Mouse (Mus musculus) kidney, postnatal 0 days (tissue): ENCODE measurements at regions not wholly inside any gene's neighbourhood (a gene's known extent, or its start where the extent isn't known, plus 50 kb on each side); places are given as distances from the start of the nearest gene placed in this dataset.

Experiments
- ATAC-seq: fragments of 200-750 bp; cut with Nextera tagmentation; replicated peaks from 2 replicates; pipeline ENCODE4 v1.8.0; 2017; ENCODE audit warnings: low read depth, moderate number of reproducible peaks, moderate TSS enrichment, moderate library complexity; ENCODE audit not compliant: low FRiP score
- DNase-seq: peaks from one replicate; pipeline ENCODE4 v3.0.0-alpha.2; 2016; ENCODE audit warnings: low spot score
- H3K27ac ChIP-seq: fragments of 300-500 bp; sonication (generic); 2 replicates; pipeline ENCODE4 v1.5.1; 2014; ENCODE audit warnings: mild to moderate bottlenecking
- H3K27me3 ChIP-seq: fragments of 300-500 bp; sonication (generic); 2 replicates; pipeline ENCODE4 v1.6.1; 2014; ENCODE audit warnings: low read length, mixed read lengths; ENCODE audit not compliant: insufficient read depth
- H3K36me3 ChIP-seq: fragments of 300-500 bp; sonication (generic); 2 replicates; pipeline ENCODE4 v1.6.1; 2014; ENCODE audit warnings: low read length, mixed read lengths; ENCODE audit not compliant: insufficient read depth
- H3K4me1 ChIP-seq: fragments of 300-500 bp; sonication (generic); replicated peaks from 2 replicates; pipeline ENCODE4 v1.6.1; 2014; ENCODE audit warnings: antibody characterized with exemption, low read length, mixed read lengths; ENCODE audit not compliant: insufficient read depth
- H3K4me2 ChIP-seq: fragments of 300-500 bp; sonication (generic); 2 replicates; pipeline ENCODE4 v1.6.1; 2014; ENCODE audit warnings: mild to moderate bottlenecking, low read length, moderate library complexity, mixed read lengths
- H3K4me3 ChIP-seq: fragments of 300-500 bp; sonication (generic); replicated peaks from 2 replicates; pipeline ENCODE4 v1.5.1; 2014; ENCODE audit warnings: low read depth, low read length
- H3K9ac ChIP-seq: fragments of 300-500 bp; sonication (generic); 2 replicates; pipeline ENCODE4 v1.6.1; 2014; ENCODE audit warnings: low read depth, low read length
- H3K9me3 ChIP-seq: fragments of 300-500 bp; sonication (generic); replicated peaks from 2 replicates; pipeline ENCODE4 v1.6.1; 2016; ENCODE audit warnings: low read length, inconsistent platforms, mixed read lengths
- CTCF ChIP-seq: IDR thresholded peaks from 2 replicates; pipeline ENCODE4 v1.5.1; 2016; ENCODE audit warnings: antibody characterized with exemption, low read depth, mild to moderate bottlenecking, moderate library complexity
- WGBS: fragments of 180-500 bp; shearing (Covaris S2); extraction: QIAGEN DNeasy Blood & Tissue Kit; methylation state at CpG from one replicate; pipeline ENCODE4 v1.1.7; 2014; 5-methylcytosine and 5-hydroxymethylcytosine counted together

GRCm38 (mm10) chr4:72384901-72385264, 184.2 kb upstream of the Tle1 start:
- ATAC-seq (no peak), DNase-seq (peak; percentile 46)
- H3K4me3 ChIP-seq = no peak overlapping the region
- H3K27ac ChIP-seq = no peak overlapping the region
- no peak overlapping the region for H3K9ac ChIP-seq
- peaks cover 9% of the 10 kb centered on the region; the same call in 1 of the 2 replicates for H3K4me1 ChIP-seq
- WGBS = 68% methylated on average over 12 of the region's 12 CpGs
- TF ChIP-seq CTCF = no peak
- no peaks in the 10 kb centered on the region for H3K9me3 ChIP-seq
- H3K36me3 ChIP-seq = no peaks in the 10 kb centered on the region
- H3K4me2 ChIP-seq = no peak overlapping the region
- H3K27me3 ChIP-seq = no peaks in the 10 kb centered on the region

- Histone ChIP-seq H3K9ac (no peak overlapping the region), H3K27ac (no peak overlapping the region), H3K4me3 (no peak overlapping the region), H3K36me3 (no peaks in the 10 kb centered on the region), H3K9me3 (no peaks in the 10 kb centered on the region), H3K27me3 (no peaks in the 10 kb centered on the region), H3K4me2 (no peak overlapping the region), H3K4me1 (peaks cover 12% of the 10 kb centered on the region; the same call in 1 of the 2 replicates)
- no peak for DNase-seq
- ATAC-seq = no peak
- TF ChIP-seq CTCF = no peak
- WGBS = 92% methylated on average over 5 of the region's 5 CpGs
Observed at GRCm38 (mm10) chr4:72384259-72384900, 183.7 kb upstream of the Tle1 start.

- WGBS = 38% methylated on average over 2 of the region's 2 CpGs
- no peak overlapping the region for H3K9ac ChIP-seq
- H3K9me3 ChIP-seq = no peaks in the 10 kb centered on the region
- TF ChIP-seq CTCF = no peak
- no peak overlapping the region for H3K4me3 ChIP-seq
- H3K4me1 ChIP-seq = peaks cover 12% of the 10 kb centered on the region; the same call in 1 of the 2 replicates
- no peaks in the 10 kb centered on the region for H3K27me3 ChIP-seq
- no peak overlapping the region for H3K4me2 ChIP-seq
- no peak overlapping the region for H3K27ac ChIP-seq
- DNase-seq = peak; percentile 44
- ATAC-seq = no peak
- H3K36me3 ChIP-seq = no peaks in the 10 kb centered on the region
Observed at GRCm38 (mm10) chr4:72383729-72384128, 183.0 kb upstream of the Tle1 start.

GRCm38 (mm10) chr4:72382517-72383147, 181.9 kb upstream of the Tle1 start:
- no peak for ATAC-seq
- 89% methylated on average over 11 of the region's 11 CpGs for WGBS

GRCm38 (mm10) chr4:72381742-72382141, 181.0 kb upstream of the Tle1 start:
- Histone ChIP-seq H3K4me1 (peaks cover 12% of the 10 kb centered on the region; the same call in 1 of the 2 replicates), H3K9me3 (no peaks in the 10 kb centered on the region), H3K4me2 (no peak overlapping the region), H3K36me3 (no peaks in the 10 kb centered on the region), H3K9ac (no peak overlapping the region), H3K4me3 (no peak overlapping the region), H3K27ac (no peak overlapping the region), H3K27me3 (no peaks in the 10 kb centered on the region)
- no peak for TF ChIP-seq CTCF
- 77% methylated on average over 6 of the region's 6 CpGs for WGBS
- ATAC-seq (no peak), DNase-seq (no peak)

More at GRCm38 (mm10) chr4:72382517-72383147, 181.9 kb upstream of the Tle1 start:
- no peaks in the 10 kb centered on the region for H3K36me3 ChIP-seq
- no peak overlapping the region for H3K4me2 ChIP-seq
- no peak overlapping the region for H3K9ac ChIP-seq
- no peak for DNase-seq
- H3K4me1 ChIP-seq = peaks cover 12% of the 10 kb centered on the region; the same call in 1 of the 2 replicates
- H3K9me3 ChIP-seq = no peaks in the 10 kb centered on the region
- TF ChIP-seq CTCF = no peak
- H3K4me3 ChIP-seq = no peak overlapping the region
- H3K27me3 ChIP-seq = no peaks in the 10 kb centered on the region
- H3K27ac ChIP-seq = no peak overlapping the region

GRCm38 (mm10) chr4:72381116-72381515, 180.4 kb upstream of the Tle1 start:
- Histone ChIP-seq H3K27me3 (no peaks in the 10 kb centered on the region), H3K4me3 (no peak overlapping the region), H3K4me1 (peaks cover 12% of the 10 kb centered on the region; the same call in 1 of the 2 replicates), H3K27ac (no peak overlapping the region), H3K9ac (no peak overlapping the region), H3K4me2 (no peak overlapping the region), H3K36me3 (no peaks in the 10 kb centered on the region), H3K9me3 (no peaks in the 10 kb centered on the region)
- 37% methylated on average over 3 of the region's 3 CpGs for WGBS
- ATAC-seq = peak; percentile 71; the same call in 1 of the 2 replicates
- TF ChIP-seq CTCF = no peak
- peak; percentile 72 for DNase-seq
